Mouse (Mus musculus) cerebellum, postnatal 14 days (tissue): ENCODE data around the gene Ttc13.
A peak's percentile ranks its signal among the peaks of the same experiment; 100 is the strongest.

ENCODE experiments used
- DNase-seq, 2 experiments: peaks; one replicate each; pipeline ENCODE4 v3.0.0; 2021; ENCODE audit warnings: mixed read lengths in 2 of 2

Gene Ttc13

DNA sequence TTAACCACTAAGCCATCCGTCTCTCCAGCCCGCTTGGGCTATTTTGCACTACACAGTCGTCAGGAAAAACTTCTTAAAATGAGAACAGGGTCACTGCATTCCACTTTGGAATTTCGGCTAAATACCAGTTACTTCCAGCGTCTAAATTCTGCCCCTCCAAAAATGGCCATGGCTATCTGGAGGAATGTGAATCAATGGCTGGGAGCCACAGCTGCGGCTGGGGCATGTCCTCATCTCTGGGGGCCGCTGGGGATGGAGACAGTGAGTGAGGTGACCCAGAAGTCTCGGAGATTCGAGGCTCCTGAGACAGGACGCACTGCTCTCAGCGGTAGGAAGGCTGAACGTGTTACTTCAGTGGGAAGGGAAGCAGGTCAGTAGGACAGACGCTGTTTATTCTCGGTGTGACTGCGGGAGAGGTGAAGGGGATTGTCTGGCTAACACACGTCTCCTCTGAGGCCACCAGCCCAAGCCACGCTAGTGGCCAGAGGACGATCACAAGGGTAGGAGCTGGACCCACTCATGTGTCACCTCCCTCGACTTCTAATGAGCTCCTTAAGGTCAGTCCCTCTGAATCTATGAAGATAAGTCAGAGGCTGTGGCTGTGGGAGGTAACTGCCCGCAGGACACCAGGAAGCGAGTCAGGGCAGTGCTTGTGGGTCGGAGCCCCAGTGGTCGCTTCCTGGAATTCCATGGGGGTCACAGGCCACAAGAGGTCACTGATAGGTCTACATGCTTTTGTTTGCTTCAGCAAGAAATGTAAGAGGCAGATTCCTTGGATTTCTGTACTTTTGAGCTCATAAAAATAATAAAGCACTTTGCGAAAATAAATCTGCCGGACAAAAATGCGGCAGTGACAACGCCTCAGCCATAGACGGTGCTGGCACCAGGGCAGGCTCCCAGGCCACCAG is 68.0 kb downstream of the Ttc13 start:
- DNase-seq = no peak

DNA sequence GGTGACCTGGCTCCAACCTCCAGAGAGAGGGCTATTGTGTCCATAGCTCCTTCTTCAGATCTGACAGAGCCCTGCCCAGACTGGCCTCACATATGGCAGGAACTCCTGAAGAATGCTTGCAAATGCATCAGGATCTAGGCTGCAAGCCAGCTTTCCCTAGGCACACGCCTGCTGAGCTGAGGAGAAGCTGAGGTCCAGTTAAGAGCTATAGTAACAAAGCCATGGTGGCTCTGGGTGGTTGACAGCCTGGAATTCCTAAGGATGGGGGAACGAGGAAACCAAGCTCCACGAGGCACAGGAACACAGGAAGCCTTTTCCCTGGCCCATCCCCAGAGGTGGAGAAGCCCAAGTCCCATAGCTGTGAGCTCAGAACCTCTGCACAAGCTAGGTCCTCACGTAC is 69.2 kb downstream of the Ttc13 start:
- DNase-seq = peak; percentile 53 to 54

DNA sequence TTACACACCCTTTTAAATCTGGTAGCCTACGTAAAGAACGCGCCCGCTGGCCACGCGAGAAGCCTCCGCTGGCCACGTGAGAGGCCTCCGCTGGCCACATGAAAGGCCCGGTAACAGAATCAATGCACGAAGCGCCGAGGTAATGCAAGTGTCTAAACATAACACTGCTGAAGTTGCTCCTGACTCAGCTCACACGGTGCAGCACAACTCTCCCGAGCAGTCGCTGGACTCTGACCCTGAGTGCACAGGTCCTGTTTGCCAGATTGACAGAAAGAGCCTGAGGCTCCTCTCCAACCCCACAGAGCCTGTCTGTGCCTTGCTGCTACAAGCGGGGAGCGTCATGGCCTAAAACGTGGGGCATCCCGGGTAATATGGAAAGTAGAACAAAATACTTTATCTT is 70.0 kb downstream of the Ttc13 start:
- DNase-seq = no peak

DNA sequence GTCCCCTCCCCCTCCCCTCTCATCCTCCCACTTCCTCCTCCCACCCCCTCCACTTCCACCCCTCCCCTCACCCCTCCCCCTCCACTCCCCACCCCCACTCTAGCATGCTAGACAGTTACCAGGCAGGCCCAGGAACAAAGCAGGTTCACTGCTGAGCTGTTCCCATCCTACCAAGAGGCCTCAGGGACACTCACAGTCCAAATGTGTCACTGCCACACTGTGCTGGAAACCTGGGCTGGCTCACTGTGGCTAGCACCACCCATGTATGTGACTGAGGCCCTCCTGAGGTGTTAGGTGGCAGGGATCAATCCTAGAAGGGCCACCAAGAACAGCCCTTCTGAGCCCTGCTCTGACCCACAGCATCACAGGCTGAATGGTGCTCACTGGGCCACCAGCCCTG is 73.5 kb downstream of the Ttc13 start:
- no peak for DNase-seq

DNA sequence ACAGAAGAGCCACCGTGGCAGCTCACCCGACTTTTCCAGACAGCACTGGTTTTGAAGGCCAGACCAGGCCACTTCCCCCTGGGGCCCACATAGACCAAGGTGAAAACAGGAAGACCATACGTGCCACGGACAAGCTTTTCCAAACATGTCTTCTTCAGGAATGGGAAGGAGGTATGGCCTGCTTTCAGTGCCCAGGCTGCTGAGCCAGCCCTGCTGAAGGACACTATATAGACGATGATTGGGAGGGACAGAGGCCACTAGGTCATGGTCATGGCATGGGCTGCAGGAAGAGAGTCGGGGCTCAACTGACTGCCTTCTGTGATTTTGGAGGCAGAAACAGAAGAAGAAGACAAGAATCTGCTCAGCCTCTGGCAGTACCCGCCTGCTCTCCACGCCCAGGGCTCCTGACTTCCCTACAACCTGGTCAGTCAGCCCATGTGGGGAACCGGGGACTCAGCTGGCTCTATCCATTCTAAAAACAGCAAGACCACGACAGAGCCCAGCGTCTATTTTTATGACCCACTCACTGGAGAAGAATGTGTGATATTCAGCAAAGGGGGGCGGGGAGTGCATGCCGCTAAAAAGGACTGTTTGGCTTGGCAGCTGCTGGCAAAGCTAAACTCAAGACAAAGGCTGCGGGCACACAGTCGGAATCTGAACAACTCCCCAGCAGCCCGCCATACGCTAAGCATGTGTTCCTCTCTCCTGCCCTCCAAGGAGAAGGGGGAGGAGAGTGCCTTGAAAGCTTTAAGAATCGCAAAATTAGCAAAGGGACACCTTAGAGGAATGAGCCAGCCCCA is 78.0 kb downstream of the Ttc13 start:
- DNase-seq = peak in 1 of 2 experiments; percentile 35

DNA sequence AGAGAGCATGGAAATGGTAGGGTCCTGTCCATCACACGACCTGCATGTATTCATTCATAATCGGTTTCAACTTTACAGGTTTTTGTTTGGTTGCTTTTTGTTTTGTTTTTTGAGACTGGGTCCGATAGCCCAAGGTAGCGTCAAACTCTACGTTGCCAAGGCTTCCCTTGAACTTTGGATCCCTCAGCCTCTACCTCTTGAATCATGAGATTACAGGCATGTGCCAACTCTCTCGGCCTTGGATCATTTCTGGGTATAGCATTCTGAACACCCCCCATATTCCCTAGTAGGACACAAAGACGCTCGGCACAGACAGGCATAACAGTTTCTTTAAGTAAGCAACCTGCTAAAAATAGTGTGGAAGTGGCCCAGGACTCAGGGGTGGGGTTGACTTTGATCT is 80.2 kb downstream of the Ttc13 start:
- DNase-seq = no peak

DNA sequence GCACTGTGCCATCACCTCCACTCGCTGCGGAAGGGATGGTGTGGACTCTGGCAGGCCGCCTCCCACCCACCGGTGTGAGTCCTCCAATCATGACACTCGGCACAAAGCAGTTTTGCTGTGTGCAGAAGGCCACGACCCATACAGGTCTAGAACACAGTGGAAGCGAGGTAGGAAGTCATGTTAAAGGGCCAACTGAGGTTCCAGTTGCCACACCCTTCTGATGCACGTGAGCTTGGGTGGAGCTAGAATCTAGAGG is 86.6 kb downstream of the Ttc13 start:
- DNase-seq = peak in 1 of 2 experiments; percentile 57

DNA sequence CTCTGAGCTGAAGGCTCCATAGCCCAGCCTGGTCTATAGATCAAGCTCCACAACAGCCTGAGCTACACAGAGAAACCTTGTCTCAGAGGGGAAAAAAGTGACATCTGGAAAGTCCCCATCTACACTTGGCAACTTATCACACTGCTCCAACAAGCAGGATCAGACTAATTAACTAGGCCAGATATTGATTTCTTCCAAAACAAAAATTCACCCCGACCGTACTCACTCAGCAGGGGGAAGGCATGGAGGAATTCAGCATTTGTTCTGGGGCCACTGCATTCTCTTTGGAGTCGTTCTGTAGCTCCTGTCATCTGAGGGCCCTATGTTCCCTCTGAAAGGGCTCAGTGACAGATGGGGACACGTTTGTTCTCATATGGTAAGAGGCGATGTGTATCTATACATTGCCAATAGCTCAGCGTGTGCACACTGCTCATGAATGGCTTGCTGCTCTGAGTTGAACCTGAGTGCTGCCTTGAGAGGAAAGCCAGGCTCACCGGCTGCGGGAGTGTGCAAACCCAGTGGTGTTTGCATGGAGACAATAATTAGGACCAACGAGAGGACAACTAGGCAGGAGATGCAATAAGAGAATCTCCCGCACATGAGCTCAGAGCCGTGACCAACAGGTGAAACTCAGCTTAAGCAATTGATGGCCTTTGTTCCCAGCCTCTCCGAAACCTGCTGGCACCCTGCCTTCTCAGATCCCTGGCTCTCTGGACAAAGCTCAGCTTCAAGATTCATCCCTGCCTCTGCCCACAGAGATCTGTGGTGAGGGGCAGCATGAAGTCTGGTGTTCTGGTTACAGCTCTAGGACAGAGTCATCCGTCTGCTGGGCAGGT is 87.2 kb downstream of the Ttc13 start:
- peak in 1 of 2 experiments; percentile 59 for DNase-seq

DNA sequence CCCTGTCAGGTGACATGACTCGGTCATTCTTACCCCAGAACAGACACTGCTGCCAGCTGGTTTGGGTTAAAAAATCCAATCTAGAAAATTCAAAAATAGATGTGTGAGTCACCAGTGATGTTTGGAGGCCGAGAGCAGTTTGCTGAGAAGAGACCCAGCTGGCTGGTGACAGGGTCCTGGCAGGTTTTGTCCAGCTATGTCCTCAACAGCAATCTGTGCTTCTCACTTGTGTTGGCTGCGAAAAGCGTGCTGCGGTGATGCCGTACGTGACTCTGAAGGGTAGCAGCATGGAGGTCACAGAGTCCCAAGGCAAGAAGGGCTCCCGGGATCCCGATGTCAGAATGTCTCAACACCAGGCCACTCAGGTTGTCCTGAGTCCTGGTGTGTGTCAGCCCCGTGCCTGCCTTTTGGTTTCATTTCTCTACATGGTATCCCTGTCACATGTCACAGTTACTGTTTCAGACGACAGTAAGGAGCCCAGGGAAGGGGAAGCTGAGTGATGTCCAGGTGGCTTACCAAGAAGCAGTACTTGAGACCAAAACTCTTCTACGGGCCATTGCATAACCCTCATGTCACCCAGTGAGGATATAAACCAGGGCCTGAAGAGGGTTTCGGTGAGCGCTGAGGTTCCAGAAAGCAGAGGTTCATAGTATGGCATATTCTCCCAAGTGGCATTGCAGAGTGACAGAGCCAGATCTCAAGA is 88.6 kb downstream of the Ttc13 start:
- peak; percentile 59 to 74 for DNase-seq

DNA sequence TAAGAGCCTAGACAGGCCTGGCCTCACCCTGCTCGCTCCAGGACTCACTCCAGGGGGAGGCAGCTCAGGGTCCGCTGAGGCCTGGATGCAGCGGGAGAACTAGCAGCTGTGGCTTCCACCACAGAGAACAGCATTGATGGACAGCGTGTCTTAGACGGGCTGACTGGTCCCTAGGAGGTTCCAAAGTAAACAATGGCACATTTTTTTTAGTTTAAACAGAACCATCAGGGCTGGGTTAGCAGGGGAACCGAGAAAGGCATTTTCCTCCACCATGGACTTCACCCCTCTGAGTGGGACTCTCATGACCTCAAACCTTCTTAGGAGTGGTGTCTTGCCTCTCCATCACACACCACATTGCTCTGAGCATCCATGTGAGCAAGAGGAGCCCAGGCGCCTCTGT is 89.8 kb downstream of the Ttc13 start:
- no peak for DNase-seq

DNA sequence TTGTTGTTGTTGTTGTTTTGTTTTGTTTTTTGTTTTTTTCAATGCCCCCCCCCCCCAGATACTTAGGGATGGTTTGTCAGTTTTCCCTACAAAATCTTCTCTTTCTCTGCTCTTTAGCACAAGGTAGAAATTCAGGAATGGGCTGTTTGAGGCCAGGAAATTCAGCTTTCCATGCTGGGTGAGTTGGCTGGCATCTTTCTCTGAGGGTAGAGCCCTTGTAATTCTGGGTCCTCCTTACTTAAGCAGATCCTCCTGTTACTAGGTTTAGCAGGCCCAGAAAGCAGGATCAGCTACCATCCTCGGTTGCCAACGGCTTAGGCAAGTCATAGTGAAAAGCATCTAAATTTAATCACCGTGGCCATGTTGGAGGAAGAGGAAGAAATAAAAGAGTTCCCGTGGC is 90.9 kb downstream of the Ttc13 start:
- no peak for DNase-seq

DNA sequence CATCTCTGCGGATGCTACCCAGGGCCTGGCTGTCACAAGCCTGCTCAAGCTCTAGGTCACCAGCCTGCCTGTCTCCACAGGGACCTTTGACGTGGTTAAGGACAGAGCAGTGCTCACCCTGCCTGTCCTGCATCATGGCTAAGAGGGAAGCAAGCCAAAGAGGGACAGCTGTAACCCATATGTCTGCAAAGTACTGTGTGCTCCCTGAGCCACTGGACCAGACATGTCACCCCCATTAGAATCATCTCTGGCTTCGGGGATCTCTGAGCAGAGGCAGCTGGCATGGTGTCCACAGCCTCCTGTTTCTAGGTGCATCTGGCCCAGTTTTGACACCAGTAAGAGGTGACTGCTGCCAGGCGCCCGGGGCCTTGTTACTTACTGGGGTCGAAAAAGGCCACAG is 91.3 kb downstream of the Ttc13 start:
- DNase-seq = peak; percentile 70 to 78

DNA sequence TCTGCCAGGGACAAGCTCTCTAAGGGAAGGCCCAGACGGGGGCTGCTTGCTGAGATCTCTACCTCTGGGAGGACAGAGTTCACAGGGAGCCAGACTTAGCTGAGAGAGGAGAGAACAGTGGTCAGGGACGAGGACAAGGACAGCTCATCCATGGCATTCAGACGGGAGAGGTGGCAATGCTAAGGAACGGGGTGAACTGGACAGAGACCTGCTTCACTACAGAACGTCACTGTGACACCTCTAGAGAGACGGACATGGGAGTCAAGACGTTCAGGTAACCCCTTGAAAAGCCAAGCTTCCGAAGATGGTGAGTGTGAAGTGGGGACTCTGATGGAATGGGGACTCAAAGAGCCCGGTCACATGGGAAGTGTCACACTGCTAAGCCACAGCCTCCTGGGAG is 95.5 kb downstream of the Ttc13 start:
- no peak for DNase-seq
